Mouse (Mus musculus) adrenal gland, adult 10 weeks (tissue): Measurements from ENCODE around the gene Adgre4. TPM values are rescaled to one million over a fixed set of nuclear protein-coding genes. Genes with fewer than 3 reads are reported as not detected.

Experiments used
- polyA plus RNA-seq: library from polyadenylated mRNA; stranded (reverse); fragments of 350-450 nt; fragmentation: Illumina TruSeq; extraction: RNeasy Lipid Tissue Mini Kit (QIAGEN cat#74804); gene quantifications from one replicate; pipeline ENCODE4 v1.2.3, GENCODE M21; 2014; ENCODE audit warnings: low read depth, low replicate concordance

The Adgre4 gene
- 1.4 TPM for polyA plus RNA-seq

DNA sequence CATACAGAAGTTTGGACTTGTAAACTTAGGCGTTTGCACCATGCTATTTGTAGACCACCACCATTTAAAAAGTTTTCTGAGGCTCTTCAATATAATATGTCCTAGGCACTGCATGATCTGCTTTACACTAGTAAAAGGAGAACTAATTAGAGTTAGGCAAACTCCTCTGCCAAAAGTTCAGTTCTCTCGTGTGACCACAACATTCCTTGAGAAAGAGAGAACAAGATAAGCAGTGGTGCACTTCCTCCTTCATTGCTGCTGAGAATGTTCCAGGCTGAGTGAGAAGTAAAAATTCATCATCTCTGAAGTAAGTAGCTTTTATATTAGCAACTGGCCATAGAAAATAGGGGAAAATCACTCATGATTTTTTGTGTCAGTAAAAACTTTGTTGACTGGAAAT lies at the start of gene Adgre4:
Gene Adgre4, plus strand, starts transcription at position 199 of the 400 bp plus-strand sequence.

DNA sequence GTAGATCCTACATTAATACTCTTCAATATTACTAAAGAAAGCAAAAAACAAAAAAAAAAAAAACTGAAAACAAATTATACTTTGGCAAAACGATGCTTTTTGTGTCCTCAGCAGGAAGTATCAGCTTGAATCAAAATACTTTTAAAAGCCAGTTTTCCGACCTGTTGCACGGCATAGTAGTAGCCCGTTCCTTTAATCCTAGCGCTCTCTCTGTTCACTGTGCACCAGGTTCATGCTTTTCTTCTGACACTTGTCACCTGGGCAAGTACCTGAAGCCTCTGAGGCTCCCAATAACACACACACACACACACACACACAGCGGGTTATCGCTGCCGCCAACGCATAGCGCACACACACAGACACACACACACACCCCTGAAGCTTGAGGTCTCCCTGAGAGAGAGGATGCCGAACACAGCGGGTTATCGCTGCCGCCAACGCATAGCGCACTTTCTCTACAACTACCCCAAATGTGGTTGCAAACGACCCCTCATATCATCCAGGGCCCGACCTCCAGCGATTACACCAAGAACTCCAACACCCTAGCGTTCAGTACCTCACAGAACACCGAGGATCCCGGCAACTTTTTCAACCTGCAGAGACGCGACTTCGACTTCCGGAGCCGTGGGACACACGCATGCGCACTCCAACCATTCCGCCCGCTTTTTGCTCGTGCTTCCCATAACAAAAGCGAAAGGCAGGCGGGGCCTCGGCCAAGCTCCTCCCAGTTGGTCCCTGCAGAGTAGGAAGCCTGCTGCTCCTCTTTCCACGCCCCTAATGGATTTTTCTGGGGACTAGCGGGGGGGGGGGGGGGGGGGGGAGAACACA lies 37.6 kb upstream of the Adgre4 start, which contains the start of gene Pot1b:
Gene Pot1b, minus strand, starts transcription at position 645 of the 828 bp plus-strand sequence.

DNA sequence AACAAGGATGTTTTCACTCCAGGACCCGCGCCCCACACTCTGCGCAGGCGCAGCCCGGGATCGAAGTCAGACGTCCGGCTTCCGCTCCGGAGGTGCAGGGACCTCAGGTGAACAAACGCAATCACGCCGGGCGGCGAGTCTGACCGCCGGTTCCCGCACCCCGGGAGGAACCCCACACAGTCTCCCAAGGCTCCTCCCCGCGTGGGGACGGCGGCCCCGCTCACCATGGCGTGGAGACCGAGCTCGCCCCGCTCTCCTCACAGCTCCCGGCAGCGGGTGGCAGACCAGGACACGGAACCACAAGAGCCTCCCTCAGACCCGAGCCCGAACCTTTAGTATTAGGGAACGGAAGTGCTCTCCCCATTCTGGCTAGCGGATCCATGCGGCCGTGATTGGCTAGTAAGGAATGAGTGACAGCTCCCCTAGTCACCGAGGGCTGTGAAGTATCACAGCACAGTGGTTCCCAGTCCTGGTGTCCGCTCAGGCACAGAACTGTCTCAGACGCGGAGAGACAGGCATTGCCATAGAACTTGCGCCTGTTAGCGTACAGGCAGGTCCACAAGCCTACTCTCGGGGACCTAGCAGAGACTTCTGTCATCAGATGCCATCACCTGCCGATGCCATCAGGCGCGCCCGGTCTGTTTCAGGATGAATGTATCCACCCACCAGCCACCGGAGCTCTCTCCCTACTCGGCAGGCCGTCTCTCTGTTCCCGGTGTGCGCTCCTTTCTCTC lies 129.0 kb downstream of the Adgre4 start, which contains the start of gene Zfp119a:
Gene Zfp119a, minus strand, starts transcription at position 295 of the 734 bp plus-strand sequence.

Other genes with a start within 250 kb of the Adgre4 start
- not detected for gene Vmn2r118, start 124.8 kb upstream of the Adgre4 start, polyA plus RNA-seq
- gene Pot1b, start 37.4 kb upstream of the Adgre4 start, polyA plus RNA-seq: 19.8 TPM
- gene Zfp119a, start 128.9 kb downstream of the Adgre4 start, polyA plus RNA-seq: 18.8 TPM
- gene Zfp959, start 142.1 kb downstream of the Adgre4 start, polyA plus RNA-seq: 30.8 TPM
- 19.0 TPM for gene Zfp119b, start 199.5 kb downstream of the Adgre4 start, polyA plus RNA-seq
- gene Ebi3, start 202.7 kb downstream of the Adgre4 start, polyA plus RNA-seq: not detected
- 0.70 TPM for gene Yju2, start 209.1 kb downstream of the Adgre4 start, polyA plus RNA-seq
- gene Shd, start 220.5 kb downstream of the Adgre4 start, polyA plus RNA-seq: not detected
- not detected for gene Fsd1, start 236.5 kb downstream of the Adgre4 start, polyA plus RNA-seq